Mouse (Mus musculus) neural tube, embryonic 14.5 days (tissue): ENCODE measurements around the gene Ap3b1. TPM values are rescaled to one million over a fixed set of nuclear protein-coding genes. Genes with fewer than 3 reads are reported as not detected.

Experiments used
- ATAC-seq: fragments of 200-750 bp; cut with Nextera tagmentation; 2 replicates; pipeline ENCODE4 v1.8.0; 2017; ENCODE audit warnings: low read depth, mild to moderate bottlenecking, moderate TSS enrichment, moderate library complexity
- H3K27ac ChIP-seq: fragments of 300-500 bp; sonication (generic); 2 replicates; pipeline ENCODE4 v1.5.1; 2014; ENCODE audit warnings: low read depth, mild to moderate bottlenecking, control low read depth, low read length, moderate library complexity, mixed read lengths
- H3K27me3 ChIP-seq: fragments of 300-500 bp; sonication (generic); 2 replicates; pipeline ENCODE4 v1.6.1; 2014; ENCODE audit warnings: low read length; ENCODE audit not compliant: control insufficient read depth, insufficient read depth
- H3K36me3 ChIP-seq: fragments of 300-500 bp; sonication (generic); 2 replicates; pipeline ENCODE4 v1.6.1; 2014; ENCODE audit warnings: low read length, mixed read lengths; ENCODE audit not compliant: control insufficient read depth, insufficient read depth
- H3K4me1 ChIP-seq: fragments of 300-500 bp; sonication (generic); 2 replicates; pipeline ENCODE4 v1.6.1; 2014; ENCODE audit warnings: low read length; ENCODE audit not compliant: control insufficient read depth, insufficient read depth
- H3K4me2 ChIP-seq: fragments of 300-500 bp; sonication (generic); 2 replicates; pipeline ENCODE4 v1.6.1; 2014; ENCODE audit warnings: mild to moderate bottlenecking, low read depth, low read length, control low read depth
- H3K4me3 ChIP-seq: fragments of 300-500 bp; sonication (generic); 2 replicates; pipeline ENCODE4 v1.5.1; 2014; ENCODE audit warnings: low read depth, low read length, control low read depth, mixed read lengths
- H3K9ac ChIP-seq: fragments of 300-500 bp; sonication (generic); replicated peaks from 2 replicates; pipeline ENCODE4 v1.6.1; 2014; ENCODE audit warnings: low read depth, mild to moderate bottlenecking, control low read depth, low read length, mixed read lengths
- H3K9me3 ChIP-seq: fragments of 300-500 bp; sonication (generic); 2 replicates; pipeline ENCODE4 v1.6.1; 2016; ENCODE audit warnings: low read length; ENCODE audit not compliant: control insufficient read depth
- whole genome bisulfite sequencing: fragments of 180-500 bp; shearing (Covaris S2); extraction: QIAGEN DNeasy Blood & Tissue Kit; methylation state at CpG from one replicate; pipeline ENCODE4 v1.1.7; 2014; 5-methylcytosine and 5-hydroxymethylcytosine counted together
- polyA plus RNA-seq: library from polyadenylated mRNA; unstranded; fragments of >200 nt; fragmentation: Nextera tagmentation; extraction: Ambion mirVana; gene quantifications from 2 replicates; pipeline ENCODE4 v1.2.1, GENCODE M21; 2014

Ap3b1 gene
- polyA plus RNA-seq, 1 experiment from 2014 or later = 29.7 TPM

- no peak overlapping the region for H3K27ac ChIP-seq
Measured at GRCm38 (mm10) chr13:94524669-94525238, 166.0 kb downstream of the Ap3b1 start.

DNA sequence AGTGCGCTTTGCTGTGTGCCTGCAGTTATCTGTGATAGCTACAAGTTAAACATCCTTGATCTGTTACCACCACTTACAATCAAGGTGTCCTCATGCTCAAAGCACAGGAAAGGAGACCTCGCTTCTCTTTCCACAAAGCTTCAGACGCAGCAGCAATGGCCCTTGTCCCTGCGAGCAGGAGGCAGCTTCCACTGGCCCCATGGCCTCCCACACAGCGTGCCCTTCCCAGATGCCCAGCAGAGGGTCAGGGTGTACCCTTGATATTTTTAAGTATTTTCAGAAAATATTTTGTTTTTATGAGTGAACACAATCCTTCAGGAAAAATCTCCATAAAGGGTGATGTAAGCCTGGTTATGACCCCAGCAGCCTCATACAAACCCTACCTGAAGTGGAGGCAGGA, 170.4 kb downstream of the Ap3b1 start:
- ATAC-seq = no peak
- H3K9ac ChIP-seq = no peak overlapping the region
- H3K4me2 ChIP-seq = no peak overlapping the region
- WGBS = 97% methylated on average over 5 of the region's 5 CpGs
- H3K27ac ChIP-seq = no peak overlapping the region
- H3K9me3 ChIP-seq = no peaks in the 10 kb centered on the region
- no peaks in the 10 kb centered on the region for H3K36me3 ChIP-seq
- no peaks in the 10 kb centered on the region for H3K27me3 ChIP-seq
- no peaks in the 10 kb centered on the region for H3K4me1 ChIP-seq
- no peak overlapping the region for H3K4me3 ChIP-seq

More at GRCm38 (mm10) chr13:94524669-94525238, 166.0 kb downstream of the Ap3b1 start:
- H3K9me3 ChIP-seq = no peaks in the 10 kb centered on the region
- no peaks in the 10 kb centered on the region; the same call in 1 of the 2 replicates for H3K4me1 ChIP-seq
- H3K4me2 ChIP-seq = no peak overlapping the region
- H3K4me3 ChIP-seq = no peak overlapping the region
- 85% methylated on average over 7 of the region's 7 CpGs for WGBS
- ATAC-seq = no peak
- no peak overlapping the region for H3K9ac ChIP-seq
- no peaks in the 10 kb centered on the region for H3K27me3 ChIP-seq
- H3K36me3 ChIP-seq = no peaks in the 10 kb centered on the region

DNA sequence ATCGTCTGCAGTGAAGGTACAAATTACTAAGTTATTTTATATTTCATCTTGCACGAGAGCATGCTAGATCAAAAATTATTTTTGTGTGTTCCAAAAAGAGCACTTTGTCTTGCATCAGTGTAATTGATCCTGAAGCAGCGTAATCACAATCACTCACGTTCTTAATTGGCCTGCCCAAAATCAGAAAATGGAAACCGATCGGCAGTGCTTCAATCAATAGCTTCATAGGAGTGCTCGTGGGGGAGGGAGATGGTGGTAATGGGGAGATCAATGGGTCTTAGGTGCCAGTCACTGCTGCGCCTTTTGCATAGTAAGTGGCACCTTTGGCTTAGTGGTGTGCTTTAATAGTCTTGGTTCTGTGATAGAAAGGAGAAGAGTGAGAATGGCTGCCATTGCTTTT, 174.8 kb downstream of the Ap3b1 start:
- WGBS = 90% methylated on average over 8 of the region's 8 CpGs
- no peak for ATAC-seq
- H3K4me2 ChIP-seq = no peak overlapping the region
- no peak overlapping the region for H3K4me3 ChIP-seq
- H3K27me3 ChIP-seq = no peaks in the 10 kb centered on the region
- no peak overlapping the region for H3K9ac ChIP-seq
- H3K4me1 ChIP-seq = no peaks in the 10 kb centered on the region
- no peak overlapping the region for H3K27ac ChIP-seq
- H3K36me3 ChIP-seq = no peaks in the 10 kb centered on the region
- no peaks in the 10 kb centered on the region for H3K9me3 ChIP-seq

DNA sequence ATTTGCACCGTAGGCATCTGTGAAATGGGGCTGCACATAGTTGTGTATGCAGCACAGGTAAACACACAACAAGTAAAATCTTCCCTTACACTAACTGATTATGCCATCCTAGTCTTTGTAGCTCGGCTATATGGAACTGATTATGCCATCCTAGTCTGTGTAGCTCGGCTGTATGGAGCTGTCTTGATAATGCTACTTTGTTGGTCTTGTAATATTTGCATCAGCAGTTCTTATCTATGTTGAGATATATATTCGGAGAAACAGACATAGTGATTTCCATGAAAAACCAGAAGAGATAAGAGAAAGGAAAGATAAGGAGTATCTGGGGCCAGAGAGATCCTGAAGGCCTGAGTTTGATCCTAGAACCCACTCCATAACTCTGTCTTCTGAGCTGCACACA, 178.6 kb downstream of the Ap3b1 start:
- no peaks in the 10 kb centered on the region for H3K36me3 ChIP-seq
- H3K4me2 ChIP-seq = no peak overlapping the region
- ATAC-seq = no peak
- H3K9ac ChIP-seq = no peak overlapping the region
- 95% methylated on average over 4 of the region's 4 CpGs for WGBS
- no peaks in the 10 kb centered on the region for H3K27me3 ChIP-seq
- no peaks in the 10 kb centered on the region for H3K9me3 ChIP-seq
- H3K4me1 ChIP-seq = no peaks in the 10 kb centered on the region
- no peak overlapping the region for H3K27ac ChIP-seq
- no peak overlapping the region for H3K4me3 ChIP-seq

GRCm38 (mm10) chr13:94539851-94540646, 181.3 kb downstream of the Ap3b1 start:
- 84% methylated on average over 10 of the region's 10 CpGs for WGBS
- ATAC-seq = no peak
- Histone ChIP-seq H3K9ac (no peak overlapping the region), H3K9me3 (no peaks in the 10 kb centered on the region), H3K4me3 (no peak overlapping the region), H3K4me1 (no peaks in the 10 kb centered on the region), H3K27me3 (no peaks in the 10 kb centered on the region), H3K36me3 (no peaks in the 10 kb centered on the region), H3K4me2 (no peak overlapping the region), H3K27ac (no peak overlapping the region)

- Histone ChIP-seq H3K4me2 (no peak overlapping the region), H3K27ac (no peak overlapping the region), H3K27me3 (no peaks in the 10 kb centered on the region), H3K9ac (no peak overlapping the region), H3K4me3 (no peak overlapping the region), H3K9me3 (no peaks in the 10 kb centered on the region), H3K4me1 (peaks cover 6% of the 10 kb centered on the region; the same call in 1 of the 2 replicates), H3K36me3 (no peaks in the 10 kb centered on the region)
- no peak for ATAC-seq
- 91% methylated on average over 7 of the region's 7 CpGs for WGBS
Measured at GRCm38 (mm10) chr13:94542061-94542460, 183.3 kb downstream of the Ap3b1 start.

GRCm38 (mm10) chr13:94544211-94544610, 185.5 kb downstream of the Ap3b1 start:
- WGBS = 76% methylated on average over 12 of the region's 12 CpGs
- no peak overlapping the region for H3K4me3 ChIP-seq
- H3K36me3 ChIP-seq = no peaks in the 10 kb centered on the region
- H3K27ac ChIP-seq = no peak overlapping the region
- H3K27me3 ChIP-seq = no peaks in the 10 kb centered on the region
- no peaks in the 10 kb centered on the region for H3K9me3 ChIP-seq
- H3K4me2 ChIP-seq = no peak overlapping the region
- peaks cover 6% of the 10 kb centered on the region; the same call in 1 of the 2 replicates for H3K4me1 ChIP-seq
- ATAC-seq = no peak
- no peak overlapping the region for H3K9ac ChIP-seq

DNA sequence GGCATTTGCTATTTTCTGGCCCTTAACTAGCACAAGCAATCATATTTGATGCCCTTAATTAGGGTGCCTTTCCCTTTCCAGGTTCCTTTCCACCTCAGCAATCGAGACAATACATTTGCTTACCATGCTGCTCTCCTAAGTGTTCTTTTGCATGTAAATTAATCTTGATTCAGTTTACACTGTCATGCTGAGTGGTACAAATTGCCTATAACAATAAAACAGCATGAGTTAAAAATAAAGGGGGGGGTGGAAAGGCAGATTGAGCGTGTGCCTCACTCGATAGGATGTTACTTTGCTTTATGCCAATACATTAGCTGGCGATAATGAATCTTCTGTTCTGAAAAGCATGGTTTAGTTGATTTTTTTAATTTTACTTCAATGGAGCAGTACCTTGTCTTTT, 187.0 kb downstream of the Ap3b1 start:
- no peaks in the 10 kb centered on the region for H3K27me3 ChIP-seq
- H3K9ac ChIP-seq = no peak overlapping the region
- H3K4me3 ChIP-seq = no peak overlapping the region
- H3K36me3 ChIP-seq = no peaks in the 10 kb centered on the region
- ATAC-seq = peak; percentile 84
- peak overlapping the region; percentile 62; the same call in 1 of the 2 replicates for H3K27ac ChIP-seq
- H3K4me2 ChIP-seq = no peak overlapping the region
- H3K9me3 ChIP-seq = no peaks in the 10 kb centered on the region
- 20% methylated on average over 4 of the region's 4 CpGs for WGBS
- H3K4me1 ChIP-seq = peaks cover 6% of the 10 kb centered on the region; the same call in 1 of the 2 replicates

DNA sequence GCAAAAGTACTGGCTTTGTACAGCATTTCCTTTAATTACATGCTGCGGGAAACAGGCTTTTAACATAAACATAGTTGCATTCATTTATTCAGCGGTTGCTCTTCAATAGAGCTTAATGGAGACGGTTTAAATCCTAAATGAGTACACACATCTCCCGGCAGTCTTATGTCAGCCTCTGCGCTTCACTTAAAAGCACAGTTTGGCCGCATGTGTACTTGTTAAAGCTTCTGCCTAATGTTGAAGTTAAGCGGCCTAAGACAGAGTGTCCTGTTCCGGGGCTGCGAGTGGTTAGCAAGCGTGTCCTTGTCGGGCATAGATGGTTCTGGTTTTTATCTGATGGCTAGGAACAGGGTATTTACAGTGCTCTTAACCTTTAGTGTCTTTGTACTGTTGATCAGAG, 187.5 kb downstream of the Ap3b1 start:
- Histone ChIP-seq H3K27ac (peak overlapping the region; percentile 62; the same call in 1 of the 2 replicates), H3K9ac (no peak overlapping the region), H3K9me3 (no peaks in the 10 kb centered on the region), H3K27me3 (no peaks in the 10 kb centered on the region), H3K4me2 (no peak overlapping the region), H3K4me1 (peaks cover 6% of the 10 kb centered on the region; the same call in 1 of the 2 replicates), H3K4me3 (no peak overlapping the region), H3K36me3 (no peaks in the 10 kb centered on the region)
- ATAC-seq = peak; percentile 57; the same call in 1 of the 2 replicates
- 46% methylated on average over 11 of the region's 11 CpGs for WGBS
